Mouse (Mus musculus): ENCODE data around the gene Pcdh8. TPM values are rescaled to one million over a fixed set of nuclear protein-coding genes. Genes with fewer than 3 reads are reported as not detected.

Gene Pcdh8
- total RNA-seq, 2 experiments from 2014 or later, result not detected

DNA sequence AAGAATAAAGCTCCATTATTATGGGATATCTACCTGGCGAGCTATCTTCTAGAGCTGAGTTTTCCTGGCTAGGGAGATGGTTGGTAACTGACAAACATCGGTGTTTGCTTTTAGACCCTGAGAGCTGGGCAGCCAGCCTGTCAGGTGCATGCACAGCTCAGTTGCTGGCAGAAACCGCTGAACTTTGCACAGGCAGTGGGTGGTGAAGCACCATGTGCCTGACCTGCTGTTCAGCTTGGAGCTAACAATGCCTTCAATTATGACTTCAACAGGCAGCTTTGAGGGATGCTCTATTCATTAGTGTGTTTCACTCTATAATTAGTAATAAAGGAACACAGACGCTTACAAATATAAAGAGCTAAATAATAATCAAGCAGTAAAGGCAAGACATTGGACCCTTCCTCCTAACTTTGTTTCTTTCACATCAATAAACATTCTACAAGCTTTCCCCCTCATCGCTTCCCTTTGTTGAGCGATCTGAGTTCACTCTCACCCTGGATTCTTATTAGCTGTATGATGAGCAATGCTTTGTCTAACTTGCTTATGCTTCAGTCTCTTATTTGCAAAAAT is 5.8 kb downstream of the Pcdh8 start:
- no peak for DNase-seq
- intact Hi-C loops (cut with DNase I; ENCODE audit: low total_unique reads), result no loop called here

- intact Hi-C loops (cut with DNase I; ENCODE audit: low total_unique reads), result no loop called here
- DNase-seq, result no peak
Observed at GRCm38 (mm10) chr14:79754601-79755222, 16.4 kb downstream of the Pcdh8 start.

GRCm38 (mm10) chr14:79754157-79754556 is 17.0 kb downstream of the Pcdh8 start:
- intact Hi-C loops (cut with DNase I; ENCODE audit: low total_unique reads), result no loop called here
- no peak for DNase-seq

DNA sequence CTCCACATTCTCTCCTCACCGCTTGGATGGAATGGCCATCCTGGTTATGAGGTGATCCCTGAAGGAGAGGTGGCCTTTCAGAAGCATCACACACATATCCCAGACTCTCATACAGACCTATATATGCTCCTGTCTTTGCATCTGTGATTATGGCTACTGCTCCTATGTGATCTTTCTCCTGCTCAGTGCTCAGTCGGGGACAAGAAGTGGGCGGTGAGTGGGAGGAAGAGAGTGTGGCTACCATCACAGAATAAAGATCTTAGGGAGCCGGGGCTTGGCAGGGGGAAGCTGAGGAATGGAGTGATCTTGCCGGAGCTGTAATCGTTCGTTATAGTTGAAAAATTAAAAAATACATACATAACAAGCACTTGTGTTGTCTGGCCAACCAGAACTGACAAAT is 17.4 kb downstream of the Pcdh8 start:
- intact Hi-C loops (cut with DNase I; ENCODE audit: low total_unique reads), result no loop called here
- DNase-seq, result no peak

GRCm38 (mm10) chr14:79740515-79740914 is 30.6 kb downstream of the Pcdh8 start:
- no peak for DNase-seq
- intact Hi-C loops (cut with DNase I; ENCODE audit: low total_unique reads), result no loop called here

GRCm38 (mm10) chr14:79738441-79738840 is 32.7 kb downstream of the Pcdh8 start:
- no peak for DNase-seq
- intact Hi-C loops (cut with DNase I; ENCODE audit: low total_unique reads), result no loop called here

GRCm38 (mm10) chr14:79737642-79738379 is 33.3 kb downstream of the Pcdh8 start:
- intact Hi-C loops (cut with DNase I; ENCODE audit: low total_unique reads), result no loop called here
- peak; percentile 9 for DNase-seq

- no peak for DNase-seq
- intact Hi-C loops (cut with DNase I; ENCODE audit: low total_unique reads), result no loop called here
Observed at GRCm38 (mm10) chr14:79736781-79737180, 34.3 kb downstream of the Pcdh8 start.

DNA sequence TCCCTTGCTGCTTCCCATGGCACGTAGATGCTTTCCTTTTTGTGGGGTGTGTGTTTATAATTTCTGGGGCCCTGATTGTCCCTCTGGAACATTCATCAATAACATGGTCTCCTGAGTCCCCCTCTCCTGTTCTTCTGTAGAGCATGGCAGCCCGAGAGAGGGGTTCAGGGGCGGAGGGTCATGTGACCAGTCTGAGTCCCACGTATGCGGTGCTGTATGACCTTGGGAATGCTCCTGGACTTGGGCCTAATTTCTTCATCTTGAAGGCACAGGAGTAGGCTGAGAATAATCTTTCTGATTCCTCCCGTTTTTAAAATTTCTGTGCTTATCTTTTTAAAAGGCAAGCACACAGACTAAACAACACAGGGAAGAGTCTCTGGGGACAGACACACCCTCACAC is 37.6 kb downstream of the Pcdh8 start:
- intact Hi-C loops (cut with DNase I; ENCODE audit: low total_unique reads), result no loop called here
- DNase-seq, result no peak

GRCm38 (mm10) chr14:79728811-79729210 is 42.3 kb downstream of the Pcdh8 start:
- no peak for DNase-seq
- intact Hi-C loops (cut with DNase I; ENCODE audit: low total_unique reads), result no loop called here

DNA sequence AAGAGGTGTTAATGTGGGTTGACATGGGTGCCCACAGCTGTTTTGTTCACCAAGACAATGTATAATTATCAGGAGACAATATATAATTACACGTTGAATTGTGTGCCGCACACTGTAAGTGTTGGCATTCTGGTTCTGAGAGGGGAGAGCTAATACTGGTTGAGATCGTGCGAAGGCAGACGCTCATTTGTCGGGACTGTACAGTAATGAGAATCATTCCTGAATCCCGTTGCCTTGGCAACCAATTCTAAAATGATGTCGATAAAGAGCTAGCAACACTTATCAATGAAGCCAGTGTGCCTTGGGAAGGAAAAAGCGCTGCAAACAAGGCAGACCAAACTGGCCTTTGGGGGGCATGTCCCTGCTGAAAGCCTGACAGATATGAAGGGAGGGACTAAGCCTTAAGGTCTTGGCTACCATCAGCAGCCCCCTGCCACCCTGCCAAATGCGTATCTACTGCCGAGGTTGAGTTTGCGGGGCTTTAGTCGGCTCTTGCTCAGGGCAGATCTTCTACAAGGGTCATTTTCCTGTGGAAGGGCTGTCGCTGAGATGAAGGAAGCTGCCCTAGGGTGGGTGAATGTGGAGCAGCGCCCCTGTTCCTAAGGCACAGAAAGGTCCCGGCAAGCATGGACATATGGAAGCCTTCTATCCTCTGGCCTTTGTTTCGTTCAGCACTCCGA is 47.0 kb downstream of the Pcdh8 start:
- DNase-seq, result no peak
- intact Hi-C loops (cut with DNase I; ENCODE audit: low total_unique reads), result no loop called here

DNA sequence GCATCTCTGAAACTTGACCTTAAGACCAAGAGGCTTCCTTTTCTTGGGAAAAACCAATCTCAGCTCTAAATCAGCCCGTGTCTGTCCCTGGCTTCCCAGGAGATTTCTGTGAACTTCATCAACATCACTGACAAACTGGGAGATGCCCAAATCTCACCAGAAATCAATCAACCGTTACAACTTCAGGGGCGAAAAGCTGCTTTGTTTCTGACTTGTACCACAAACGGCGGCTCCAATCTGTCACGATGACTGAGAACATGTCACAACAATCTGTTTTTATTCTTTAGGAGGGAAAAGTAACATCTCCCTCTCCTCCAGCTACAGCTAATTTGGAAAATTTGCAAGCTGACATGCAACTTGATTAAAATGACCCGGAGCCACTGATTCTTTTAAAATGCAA is 48.9 kb downstream of the Pcdh8 start:
- intact Hi-C loops (cut with DNase I; ENCODE audit: low total_unique reads), result no loop called here
- DNase-seq, result no peak

Small RNA genes lying within 50 kb of the gene (microRNA-seq; reads per million reads assigned to microRNA genes)
- gene Mir759, result 0 reads per million in 2 experiments

Other genes starting within 250 kb of the Pcdh8 start
- 10 to 100 TPM; 67.2 to 69.8 TPM for gene Sugt1, start 183.6 kb downstream of the Pcdh8 start, total RNA-seq (2021)
- 1 to 10 TPM in 1 of 2 experiments, under 1 TPM in 1; 0.76 to 1.4 TPM for gene Cnmd, start 109.1 kb downstream of the Pcdh8 start, total RNA-seq (2021)
- gene Olfm4, start 212.8 kb upstream of the Pcdh8 start, total RNA-seq (2021), result not detected